Mouse (Mus musculus): ENCODE data around the gene Ddx56. TPM values are rescaled to one million over a fixed set of nuclear protein-coding genes. Genes with fewer than 3 reads are reported as not detected.
"Not testable (repeated sequence)": the region's sequence is repeated elsewhere in the genome, so short reads cannot be mapped to it uniquely, and the experiment has no call there.

Gene Ddx56
- total RNA-seq, 1 experiment from 2014 or later = 15.7 TPM

DNA sequence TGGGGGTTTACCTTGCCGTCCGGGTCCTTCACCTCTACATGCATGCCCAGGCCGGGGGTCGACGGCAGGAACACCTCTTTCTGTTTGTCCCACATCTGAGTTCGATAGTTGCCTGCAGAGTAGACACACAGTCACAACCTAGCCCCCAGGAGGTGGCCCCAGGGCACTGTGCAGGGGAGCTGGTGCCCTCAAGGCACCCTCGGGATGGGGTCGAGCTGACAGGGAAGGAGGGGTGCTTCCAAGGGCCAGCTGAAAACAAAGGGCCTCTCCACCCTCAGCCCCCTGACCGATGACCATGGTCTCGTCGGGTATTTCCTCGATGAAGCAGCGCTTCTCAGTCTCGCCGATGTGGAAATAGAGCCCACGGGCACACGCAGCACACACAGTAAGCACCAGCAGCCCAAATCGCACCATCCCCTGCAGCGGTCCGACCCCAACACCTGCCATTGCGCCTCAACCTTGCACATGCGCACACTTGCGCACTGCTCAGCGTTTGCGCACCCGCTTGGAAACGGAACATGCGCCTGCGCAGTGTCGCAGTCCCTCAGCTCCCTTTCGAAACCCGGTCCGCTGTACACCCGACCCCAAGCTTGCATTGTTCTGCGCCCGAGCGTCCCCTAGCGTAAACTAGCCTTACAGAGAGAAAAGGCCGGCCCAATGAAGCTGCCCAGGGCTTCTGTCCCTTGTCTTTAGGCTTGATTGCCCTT is 7.0 kb upstream of the Ddx56 start, which contains the start of gene Tmed4:
TSS of gene Tmed4 (minus strand) at position 484 of the 707 bp plus-strand sequence.
- peak; percentile 94 for ATAC-seq (ENCODE audit: extremely low read depth, insufficient number of reproducible peaks, low FRiP score, poor library complexity, severe bottlenecking)

- no peak for ATAC-seq (ENCODE audit: extremely low read depth, insufficient number of reproducible peaks, low FRiP score, poor library complexity, severe bottlenecking)
Observed at GRCm38 (mm10) chr11:6273607-6274006, 6.0 kb upstream of the Ddx56 start.

DNA sequence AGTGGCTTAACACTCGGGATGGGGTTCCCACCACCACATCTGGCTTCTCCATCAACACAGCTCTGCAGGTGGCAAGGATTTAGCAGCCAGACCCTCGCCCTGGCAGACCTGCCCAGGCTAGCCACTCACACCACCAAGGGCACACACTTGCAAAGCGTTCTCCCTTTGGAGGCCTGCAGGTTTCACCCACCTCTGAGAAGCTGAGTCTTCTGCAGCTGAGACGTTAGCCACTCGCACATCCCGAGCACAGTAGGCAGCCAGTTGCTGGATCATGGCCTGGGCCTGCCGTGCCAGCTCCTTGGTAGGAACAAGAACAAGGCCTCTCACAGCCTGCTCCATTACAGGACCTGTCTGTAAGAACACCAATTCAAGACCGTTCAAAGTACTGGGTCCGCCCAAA is 951 bp downstream of the Ddx56 start:
- no peak for ATAC-seq (ENCODE audit: extremely low read depth, insufficient number of reproducible peaks, low FRiP score, poor library complexity, severe bottlenecking)

DNA sequence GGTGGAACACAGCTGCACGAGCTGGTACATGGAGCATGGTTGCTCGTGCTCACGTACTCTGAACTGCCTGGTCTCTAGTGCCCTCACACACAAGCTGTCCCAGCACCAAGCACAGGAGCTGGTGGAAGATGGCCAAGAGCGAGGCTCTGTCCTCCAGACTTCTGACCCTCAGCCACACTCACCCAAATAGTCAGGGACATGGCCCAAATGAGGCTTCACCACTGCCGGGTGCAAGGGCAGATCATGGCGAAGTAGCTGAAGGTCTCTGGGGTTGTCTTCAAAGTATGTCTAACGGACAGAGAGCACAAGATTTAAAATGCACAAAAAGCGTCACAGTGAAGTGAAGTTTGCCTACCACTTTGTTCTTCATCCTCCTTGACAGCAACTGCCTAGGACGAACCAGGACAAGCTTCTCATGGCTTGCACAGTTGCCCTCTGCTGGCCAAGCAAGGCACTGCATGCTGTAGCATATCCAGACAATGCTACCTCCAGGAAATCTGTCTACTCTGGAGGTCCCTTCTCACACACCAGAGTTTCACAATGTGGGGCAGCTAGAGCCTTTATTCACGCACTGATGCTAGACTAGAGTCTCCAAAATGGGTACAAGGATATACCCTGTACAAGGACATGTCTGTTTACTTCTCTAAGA is 6.0 kb downstream of the Ddx56 start:
- ATAC-seq (ENCODE audit: extremely low read depth, insufficient number of reproducible peaks, low FRiP score, poor library complexity, severe bottlenecking) = peak; percentile 66; the same call in 1 of the 2 replicates

DNA sequence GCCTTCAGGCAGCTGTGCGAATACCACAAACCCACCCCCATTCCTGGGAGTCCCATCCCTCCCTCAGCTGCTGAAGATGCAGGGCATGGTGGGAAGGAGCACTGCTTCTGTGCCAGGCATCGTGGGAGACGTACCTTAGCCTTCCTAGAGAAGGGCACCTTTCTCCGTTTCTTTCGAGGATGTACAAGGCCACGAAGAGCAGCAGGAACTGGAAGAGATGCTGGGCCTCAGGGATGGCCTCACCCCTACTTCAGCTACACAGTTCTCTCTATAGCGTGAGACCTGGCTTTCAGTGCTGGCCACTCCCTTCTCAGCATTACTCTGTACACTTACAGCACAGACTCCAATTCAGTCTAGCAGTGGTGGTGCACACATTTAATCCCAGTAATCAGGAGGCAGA is 8.2 kb downstream of the Ddx56 start:
- no peak for ATAC-seq (ENCODE audit: extremely low read depth, insufficient number of reproducible peaks, low FRiP score, poor library complexity, severe bottlenecking)

- no peak for ATAC-seq (ENCODE audit: extremely low read depth, insufficient number of reproducible peaks, low FRiP score, poor library complexity, severe bottlenecking)
Observed at GRCm38 (mm10) chr11:6256490-6257072, 11.0 kb downstream of the Ddx56 start.

- not testable (repeated sequence) for ATAC-seq (ENCODE audit: extremely low read depth, insufficient number of reproducible peaks, low FRiP score, poor library complexity, severe bottlenecking)
Observed at GRCm38 (mm10) chr11:6254602-6255001, 13.0 kb downstream of the Ddx56 start.

DNA sequence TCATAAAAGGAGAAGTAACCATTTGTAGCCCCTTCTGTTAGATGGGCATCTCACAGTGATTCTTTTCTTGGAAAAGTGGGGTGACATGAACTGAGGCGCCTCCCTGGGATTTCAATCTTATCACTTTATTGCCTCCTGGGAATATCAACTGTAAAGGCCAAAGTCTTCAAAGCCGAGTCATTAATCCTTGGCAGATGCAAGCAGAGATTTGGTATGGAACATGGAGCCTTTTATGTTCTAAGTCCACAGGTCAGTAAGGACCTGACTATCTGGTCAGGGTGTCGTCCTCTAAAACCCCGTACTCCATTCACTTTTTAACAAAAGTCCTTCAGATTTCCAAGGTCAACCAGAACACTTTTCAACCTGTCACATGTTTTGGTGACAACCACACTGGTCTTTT is 14.7 kb downstream of the Ddx56 start:
- ATAC-seq (ENCODE audit: extremely low read depth, insufficient number of reproducible peaks, low FRiP score, poor library complexity, severe bottlenecking) = no peak

DNA sequence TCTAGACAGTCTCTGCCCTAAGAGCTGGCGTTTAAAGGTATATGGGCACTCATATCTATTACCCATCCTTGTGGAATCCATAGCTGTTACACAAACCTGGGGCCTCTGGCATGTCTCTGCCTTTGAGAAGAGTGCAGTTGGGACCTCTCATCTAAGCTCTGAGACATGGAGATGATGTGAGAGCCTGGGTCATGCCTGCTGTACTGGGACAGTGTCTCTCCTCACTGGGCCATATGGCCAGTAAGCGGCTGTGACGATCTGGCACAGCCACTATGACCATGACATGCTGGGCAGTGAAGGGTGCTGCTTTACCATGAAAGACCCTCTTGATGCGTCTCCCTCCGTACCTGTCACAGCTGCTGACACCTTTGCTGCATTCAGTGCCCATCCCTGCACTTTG is 15.3 kb downstream of the Ddx56 start:
- ATAC-seq (ENCODE audit: extremely low read depth, insufficient number of reproducible peaks, low FRiP score, poor library complexity, severe bottlenecking) = no peak

GRCm38 (mm10) chr11:6244707-6245106 is 22.9 kb downstream of the Ddx56 start:
- no peak for ATAC-seq (ENCODE audit: extremely low read depth, insufficient number of reproducible peaks, low FRiP score, poor library complexity, severe bottlenecking)

DNA sequence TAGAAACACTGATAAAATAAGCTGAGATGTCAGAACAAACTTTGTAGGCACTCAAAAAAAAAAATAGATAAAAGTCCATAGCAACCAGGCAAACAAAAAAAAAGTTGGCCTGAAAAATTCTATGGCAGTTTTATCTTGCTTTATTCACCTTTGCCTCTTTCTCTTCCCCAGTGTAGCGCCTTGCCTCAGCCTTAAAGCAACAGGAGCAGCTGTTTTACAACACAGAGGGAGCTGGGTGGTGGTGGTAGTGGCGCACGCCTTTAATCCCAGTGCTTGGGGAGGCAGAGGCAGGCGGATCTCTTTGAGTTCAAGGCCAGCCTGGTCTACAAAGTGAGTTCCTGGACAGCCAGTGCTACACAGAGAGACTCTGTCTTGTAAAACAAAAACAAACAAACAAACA is 34.5 kb downstream of the Ddx56 start:
- no peak for ATAC-seq (ENCODE audit: extremely low read depth, insufficient number of reproducible peaks, low FRiP score, poor library complexity, severe bottlenecking)

DNA sequence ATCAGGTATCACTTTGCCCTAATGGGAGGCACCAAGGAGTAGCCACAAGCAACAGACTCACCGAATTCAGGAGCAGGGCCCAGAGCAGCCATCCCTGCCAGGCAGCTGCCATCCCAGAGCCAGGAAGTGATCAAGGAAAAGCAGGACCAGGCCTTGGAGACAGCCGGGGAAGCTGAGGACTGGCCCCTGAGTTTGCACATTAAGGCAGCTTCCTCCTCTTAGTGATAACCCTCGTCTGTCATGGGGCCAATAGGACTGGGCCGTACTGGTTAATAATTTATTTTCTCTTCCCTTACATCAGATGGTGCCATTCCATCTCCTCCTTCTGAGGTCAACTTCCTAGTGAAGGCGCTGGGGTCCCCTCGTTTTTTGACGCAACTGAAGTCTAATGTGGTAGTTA is 37.6 kb downstream of the Ddx56 start, which contains the start of gene Npc1l1:
TSS of gene Npc1l1 (minus strand) at position 132 of the 400 bp plus-strand sequence.
- no peak for ATAC-seq (ENCODE audit: extremely low read depth, insufficient number of reproducible peaks, low FRiP score, poor library complexity, severe bottlenecking)

GRCm38 (mm10) chr11:6224541-6225229 is 42.9 kb downstream of the Ddx56 start:
- no peak for ATAC-seq (ENCODE audit: extremely low read depth, insufficient number of reproducible peaks, low FRiP score, poor library complexity, severe bottlenecking)

- no peak for ATAC-seq (ENCODE audit: extremely low read depth, insufficient number of reproducible peaks, low FRiP score, poor library complexity, severe bottlenecking)
Observed at GRCm38 (mm10) chr11:6222187-6222586, 45.4 kb downstream of the Ddx56 start.

- ATAC-seq (ENCODE audit: extremely low read depth, insufficient number of reproducible peaks, low FRiP score, poor library complexity, severe bottlenecking) = no peak
Observed at GRCm38 (mm10) chr11:6219967-6220366, 47.6 kb downstream of the Ddx56 start.

DNA sequence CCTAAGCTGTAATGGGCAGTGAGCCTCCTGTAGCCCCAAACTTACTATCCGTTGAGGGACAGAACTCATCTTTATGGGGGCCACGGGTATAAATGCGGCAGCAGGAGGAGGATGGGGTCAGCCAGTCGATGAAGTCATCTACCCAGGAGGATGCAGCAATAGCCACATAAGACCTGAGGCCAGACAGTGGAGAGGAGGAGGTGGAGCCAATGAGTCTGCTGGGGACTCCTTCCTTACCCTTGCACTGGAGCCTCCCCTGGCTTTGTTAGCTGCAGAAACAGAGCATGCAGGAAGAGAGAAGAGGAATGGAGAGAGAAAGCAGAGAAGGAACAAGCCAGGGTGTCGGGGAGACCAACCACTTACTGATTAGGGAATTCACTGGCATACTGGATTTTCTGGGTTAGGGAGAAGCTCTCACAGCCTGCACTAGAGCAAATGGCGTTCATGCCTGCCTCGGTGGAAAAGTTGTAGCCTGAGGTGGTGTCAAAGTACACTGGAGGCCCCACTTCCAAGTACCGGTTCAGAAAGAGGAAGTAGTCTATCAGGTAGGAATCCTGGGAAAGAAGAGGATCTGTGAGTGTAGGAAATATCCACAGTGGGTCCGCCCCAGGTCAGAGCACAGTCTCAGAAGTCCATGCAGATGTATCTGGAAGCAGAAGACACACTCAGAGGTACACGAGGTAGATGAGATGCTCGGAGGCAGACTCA is 49.2 kb downstream of the Ddx56 start:
- no peak for ATAC-seq (ENCODE audit: extremely low read depth, insufficient number of reproducible peaks, low FRiP score, poor library complexity, severe bottlenecking)

DNA sequence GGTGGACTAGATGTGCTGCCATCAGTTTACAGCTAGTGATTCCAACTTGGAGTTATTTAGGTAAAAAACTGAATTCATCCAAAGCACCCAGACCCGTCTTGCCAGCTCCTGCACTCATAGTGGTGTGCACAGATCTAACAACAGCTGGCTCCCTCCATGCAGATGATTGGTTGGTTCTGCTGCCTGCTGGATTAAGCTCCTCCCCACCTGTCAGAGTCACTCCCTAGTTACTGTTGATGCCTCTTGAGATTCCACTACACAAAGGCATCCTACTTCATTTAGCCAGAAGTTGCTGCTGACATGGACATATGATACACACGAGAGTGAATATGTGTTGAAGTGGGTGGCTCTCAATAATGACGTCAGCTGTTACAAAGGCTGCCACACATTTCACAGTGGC is 50.7 kb downstream of the Ddx56 start:
- no peak for ATAC-seq (ENCODE audit: extremely low read depth, insufficient number of reproducible peaks, low FRiP score, poor library complexity, severe bottlenecking)

Data from neutrophil, adult 5-6 weeks (primary cell).